Mouse (Mus musculus) G1E (cell line): ENCODE measurements around the gene Glod4.

Experiments
- CTCF ChIP-seq: IDR thresholded peaks from 2 replicates; pipeline ENCODE4 v1.5.1; 2012; ENCODE audit warnings: low read depth, low read length, inconsistent platforms, mixed read lengths
- GATA1 ChIP-seq: IDR thresholded peaks from 2 replicates; pipeline ENCODE4 v1.6.1; 2012; ENCODE audit warnings: borderline replicate concordance, low read length, inconsistent platforms, mixed read lengths

GRCm38 (mm10) chr11:76215011-76215410 is 28.5 kb downstream of the Glod4 start:
- TF ChIP-seq GATA1 (no peak), CTCF (no peak)
